Mouse (Mus musculus) megakaryocyte, embryonic 14.5 days (primary cell): ENCODE data around the gene Higd1c.

ENCODE experiments used
- FLI1 ChIP-seq: IDR thresholded peaks from 2 replicates; pipeline ENCODE4 v1.6.1; 2012; ENCODE audit warnings: low read length, inconsistent platforms, mixed read lengths
- GATA1 ChIP-seq: IDR thresholded peaks from 3 replicates; pipeline ENCODE4 v1.6.1; 2012; ENCODE audit warnings: mixed read lengths, low read length, inconsistent platforms, borderline replicate concordance

GRCm38 (mm10) chr15:100388224-100388835 is 24.0 kb downstream of the Higd1c start:
- TF ChIP-seq FLI1 (no peak), GATA1 (no peak)
